Mouse (Mus musculus) right cerebral cortex, postnatal 25 days (tissue): ENCODE results near the gene Stard7.
"Not testable (repeated sequence)": the region's sequence is repeated elsewhere in the genome, so short reads cannot be mapped to it uniquely, and the experiment has no call there.

Experiments
- DNase-seq: peaks from one replicate; pipeline ENCODE4 v3.0.0; 2022

Gene Stard7

GRCm38 (mm10) chr2:127275551-127276320, 5.7 kb downstream of the Stard7 start:
- no peak for DNase-seq

GRCm38 (mm10) chr2:127278162-127278561, 8.1 kb downstream of the Stard7 start:
- no peak for DNase-seq

- DNase-seq, result no peak
These were observed 22.2 kb downstream of the Stard7 start for GRCm38 (mm10) chr2:127292250-127292649.

- DNase-seq, result no peak
These were observed 27.2 kb downstream of the Stard7 start for GRCm38 (mm10) chr2:127297001-127297805.

- no peak for DNase-seq
These were observed 28.0 kb downstream of the Stard7 start for GRCm38 (mm10) chr2:127298056-127298455.

GRCm38 (mm10) chr2:127300701-127301100, 30.7 kb downstream of the Stard7 start:
- DNase-seq, result no peak

GRCm38 (mm10) chr2:127301883-127302282, 31.9 kb downstream of the Stard7 start:
- DNase-seq, result no peak

GRCm38 (mm10) chr2:127304192-127304591, 34.2 kb downstream of the Stard7 start:
- DNase-seq, result not testable (repeated sequence)

GRCm38 (mm10) chr2:127304609-127305210, 34.7 kb downstream of the Stard7 start:
- no peak for DNase-seq

- no peak for DNase-seq
These were observed 36.1 kb downstream of the Stard7 start for GRCm38 (mm10) chr2:127306123-127306522.

- DNase-seq, result no peak
These were observed 37.2 kb downstream of the Stard7 start for GRCm38 (mm10) chr2:127307179-127307578.

- no peak for DNase-seq
These were observed 38.6 kb downstream of the Stard7 start for GRCm38 (mm10) chr2:127308660-127309059.

- DNase-seq, result no peak
These were observed 40.2 kb downstream of the Stard7 start for GRCm38 (mm10) chr2:127310246-127310645.

GRCm38 (mm10) chr2:127310685-127311084, 40.7 kb downstream of the Stard7 start:
- DNase-seq, result no peak

GRCm38 (mm10) chr2:127311193-127311592, 41.2 kb downstream of the Stard7 start:
- no peak for DNase-seq

GRCm38 (mm10) chr2:127312801-127313200, 42.8 kb downstream of the Stard7 start:
- DNase-seq, result no peak

- no peak for DNase-seq
These were observed 43.9 kb downstream of the Stard7 start for GRCm38 (mm10) chr2:127313878-127314277.

GRCm38 (mm10) chr2:127314467-127315154, 44.6 kb downstream of the Stard7 start:
- no peak for DNase-seq

- DNase-seq, result no peak
These were observed 45.1 kb downstream of the Stard7 start for GRCm38 (mm10) chr2:127315155-127315470.

GRCm38 (mm10) chr2:127316431-127316830, 46.4 kb downstream of the Stard7 start:
- DNase-seq, result no peak

GRCm38 (mm10) chr2:127318136-127318535, 48.1 kb downstream of the Stard7 start:
- DNase-seq, result no peak

GRCm38 (mm10) chr2:127319071-127319470, 49.1 kb downstream of the Stard7 start:
- DNase-seq, result no peak

GRCm38 (mm10) chr2:127322671-127323285, 52.8 kb downstream of the Stard7 start:
- no peak for DNase-seq
